In the genomic region with DNA sequence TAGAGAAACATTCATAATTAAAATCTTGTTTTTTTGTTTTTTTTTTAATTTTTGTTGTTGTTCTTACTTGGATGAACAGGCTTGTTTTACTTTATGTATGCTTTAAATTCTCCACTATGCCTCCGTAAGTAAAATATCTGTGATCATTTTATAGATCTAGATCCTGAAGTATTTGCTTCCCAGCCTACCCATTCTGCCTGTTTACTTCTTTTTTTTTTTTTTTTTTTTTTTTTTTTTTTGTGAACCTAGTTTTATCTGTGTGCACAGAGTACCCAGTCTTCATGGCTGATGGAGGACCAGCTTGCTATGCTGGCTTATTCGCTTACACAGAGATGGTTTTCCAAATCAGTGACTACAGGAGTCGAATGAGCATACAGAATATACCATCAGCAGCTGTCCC, we compare ENCODE assay signal across 29 mouse cellular contexts.
"Had no signal": no experiment of that assay in that cellular context is flagged by ENCODE, and none has a peak within 500 bp of the region (broad histone marks: within the 10 kb centered on the region; RNA-seq: fewer than 3 reads in every experiment).

No protein-coding gene starts in this region.

- H3K9ac ChIP-seq: heart, embryonic 12.5 days; heart, embryonic 13.5 days; heart, embryonic 15.5 days; hindbrain, embryonic 12.5 days; hindbrain, embryonic 13.5 days; hindbrain, embryonic 14.5 days; hindbrain, embryonic 15.5 days; intestine, embryonic 15.5 days; kidney, embryonic 15.5 days had no signal

- H3K27me3 ChIP-seq: heart, embryonic 12.5 days; heart, embryonic 13.5 days; heart, embryonic 15.5 days; hindbrain, embryonic 12.5 days; hindbrain, embryonic 13.5 days; hindbrain, embryonic 15.5 days; intestine, embryonic 15.5 days had no signal

- H3K27ac ChIP-seq: heart, embryonic 13.5 days; heart, embryonic 15.5 days; hindbrain, embryonic 10.5 days; hindbrain, embryonic 12.5 days; hindbrain, embryonic 13.5 days; hindbrain, embryonic 14.5 days; hindbrain, embryonic 15.5 days; hindbrain, postnatal 0 days; intestine, embryonic 15.5 days; kidney, embryonic 15.5 days; kidney, postnatal 0 days; layer of hippocampus, adult 2 months; left cerebral cortex, adult 2 months had no signal

- H3K4me3 ChIP-seq: heart, embryonic 12.5 days; heart, embryonic 13.5 days; heart, embryonic 15.5 days; hindbrain, embryonic 10.5 days; hindbrain, embryonic 12.5 days; hindbrain, embryonic 13.5 days; hindbrain, embryonic 15.5 days; intestine, embryonic 15.5 days; kidney, embryonic 15.5 days; layer of hippocampus, adult 2 months; left cerebral cortex, adult 2 months had no signal

- H3K4me1 ChIP-seq: hindbrain, embryonic 12.5 days; hindbrain, embryonic 13.5 days; intestine, embryonic 15.5 days; kidney, embryonic 15.5 days had no signal

- DNase-seq: heart, postnatal 10 days; heart, postnatal 14 days; heart, postnatal 36 days; heart, postnatal 4 days; kidney, adult 11 months; kidney, adult 18-20 months; kidney, adult 2 months; kidney, adult 8-10 months; kidney, adult 9 months; kidney, postnatal 10 days; kidney, postnatal 14 days; kidney, postnatal 36 days; kidney, postnatal 4 days; layer of hippocampus, adult 9-11 months; layer of hippocampus, postnatal 36 days had no signal

- H3K9me3 ChIP-seq: heart, embryonic 12.5 days; heart, embryonic 13.5 days; heart, embryonic 15.5 days; hindbrain, embryonic 10.5 days; hindbrain, embryonic 12.5 days; hindbrain, embryonic 13.5 days; hindbrain, embryonic 15.5 days; intestine, embryonic 15.5 days; kidney, embryonic 15.5 days had no signal

- H3K36me3 ChIP-seq: heart, embryonic 12.5 days; heart, embryonic 13.5 days; heart, embryonic 15.5 days; hindbrain, embryonic 10.5 days; hindbrain, embryonic 12.5 days; hindbrain, embryonic 13.5 days; hindbrain, embryonic 15.5 days; intestine, embryonic 15.5 days; kidney, embryonic 15.5 days had no signal
